Mouse (Mus musculus) adrenal gland, postnatal 14 days (tissue): ENCODE results near the gene Osgin1. TPM values are rescaled to one million over a fixed set of nuclear protein-coding genes. Genes with fewer than 3 reads are reported as not detected.

Source experiments
- DNase-seq: peaks from one replicate; pipeline ENCODE4 v3.0.0; 2021; ENCODE audit warnings: mixed read lengths
- total RNA-seq: library from RNA; stranded (reverse); gene quantifications from 2 replicates; pipeline ENCODE4 v1.2.3, GENCODE M21; 2021

Gene Osgin1
- total RNA-seq, 1 experiment from 2014 or later = 69.1 TPM

GRCm38 (mm10) chr8:119423631-119424141 is 10.2 kb upstream of the Osgin1 start:
- DNase-seq = peak; percentile 76

GRCm38 (mm10) chr8:119424199-119424733 is 9.7 kb upstream of the Osgin1 start:
- DNase-seq = no peak

GRCm38 (mm10) chr8:119424740-119425139 is 9.2 kb upstream of the Osgin1 start:
- peak; percentile 61 for DNase-seq

GRCm38 (mm10) chr8:119425533-119425932 is 8.4 kb upstream of the Osgin1 start:
- peak; percentile 91 for DNase-seq

- peak; percentile 62 for DNase-seq
Measured at GRCm38 (mm10) chr8:119426069-119426735, 7.7 kb upstream of the Osgin1 start.

GRCm38 (mm10) chr8:119427634-119428349 is 6.1 kb upstream of the Osgin1 start:
- DNase-seq = peak; percentile 76

- peak; percentile 54 for DNase-seq
Measured at GRCm38 (mm10) chr8:119428350-119428740, 5.6 kb upstream of the Osgin1 start.

GRCm38 (mm10) chr8:119428766-119429327 is 5.1 kb upstream of the Osgin1 start:
- no peak for DNase-seq

GRCm38 (mm10) chr8:119429552-119429951 is 4.4 kb upstream of the Osgin1 start:
- no peak for DNase-seq

- no peak for DNase-seq
Measured at GRCm38 (mm10) chr8:119430250-119430649, 3.7 kb upstream of the Osgin1 start.

- DNase-seq = peak; percentile 66
Measured at GRCm38 (mm10) chr8:119430690-119431089, 3.2 kb upstream of the Osgin1 start.

GRCm38 (mm10) chr8:119432372-119432771 is 1.6 kb upstream of the Osgin1 start:
- DNase-seq = peak; percentile 49

GRCm38 (mm10) chr8:119434569-119434968 is 645 bp downstream of the Osgin1 start:
- no peak for DNase-seq

- DNase-seq = peak; percentile 40
Measured at GRCm38 (mm10) chr8:119435527-119435926, 1.6 kb downstream of the Osgin1 start.

GRCm38 (mm10) chr8:119436331-119436730 is 2.4 kb downstream of the Osgin1 start:
- DNase-seq = no peak

GRCm38 (mm10) chr8:119436933-119437332 is 3.0 kb downstream of the Osgin1 start:
- DNase-seq = peak; percentile 97

- DNase-seq = no peak
Measured at GRCm38 (mm10) chr8:119437506-119437905, 3.6 kb downstream of the Osgin1 start.

- DNase-seq = peak; percentile 42
Measured at GRCm38 (mm10) chr8:119438876-119439275, 5.0 kb downstream of the Osgin1 start.

- DNase-seq = no peak
Measured at GRCm38 (mm10) chr8:119439424-119439823, 5.5 kb downstream of the Osgin1 start.

GRCm38 (mm10) chr8:119439893-119440249 is 5.9 kb downstream of the Osgin1 start:
- no peak for DNase-seq

GRCm38 (mm10) chr8:119440250-119440951 is 6.5 kb downstream of the Osgin1 start:
- peak; percentile 91 for DNase-seq

- no peak for DNase-seq
Measured at GRCm38 (mm10) chr8:119440952-119441270, 7.0 kb downstream of the Osgin1 start.

GRCm38 (mm10) chr8:119442013-119442412 is 8.1 kb downstream of the Osgin1 start:
- no peak for DNase-seq
